Mouse (Mus musculus): ENCODE measurements around the gene Nsun4. TPM values are rescaled to one million over a fixed set of nuclear protein-coding genes. Genes with fewer than 3 reads are reported as not detected.
A peak's percentile ranks its signal among the peaks of the same experiment; 100 is the strongest.

The Nsun4 gene
- polyA plus RNA-seq, 1 experiment, result 23.7 TPM

- no peaks in the 10 kb centered on the region for H3K27me3 ChIP-seq (ENCODE audit: control insufficient read depth, insufficient read depth, insufficient read length)
- peak within 1 kb of the TSS; percentile 71 for H3K4me3 ChIP-seq
Observed at GRCm38 (mm10) chr4:116074861-116075620, 21.4 kb upstream of the Nsun4 start, which contains the start of the genes Uqcrh and Lrrc41. TSS of gene Uqcrh (minus strand) at chr4:116075071. TSS of gene Lrrc41 (plus strand) at chr4:116075269.

GRCm38 (mm10) chr4:116074145-116074675 lies 20.5 kb upstream of the Nsun4 start:
- no peak overlapping the region for H3ac ChIP-seq (ENCODE audit: control insufficient read depth, insufficient read length)
- H3K4me2 ChIP-seq (ENCODE audit: low read depth), result peak overlapping the region; percentile 94
- H3K36me3 ChIP-seq (ENCODE audit: control insufficient read depth, insufficient read depth), result peaks cover 11% of the 10 kb centered on the region
- TF ChIP-seq SRF (IDR thresholded peaks at IDR 0.05; ENCODE audit: control insufficient read depth, insufficient read length, low read depth) (no peak), TCF12 (IDR thresholded peaks at IDR 0.05; ENCODE audit: insufficient read depth, poor library complexity, severe bottlenecking) (no peak), E2F4 (IDR thresholded peaks at IDR 0.05; ENCODE audit: insufficient read depth) (no peak), MAX (IDR thresholded peaks at IDR 0.05; ENCODE audit: low read depth) (no peak), TCF3 (IDR thresholded peaks at IDR 0.05; ENCODE audit: insufficient read length, low read depth) (no peak), CEBPB (IDR thresholded peaks at IDR 0.05; ENCODE audit: insufficient read depth, poor library complexity, severe bottlenecking) (no peak)
- H3K79me2 ChIP-seq (ENCODE audit: control insufficient read depth, insufficient read depth), result peaks cover 84% of the 10 kb centered on the region
- H3K27me3 ChIP-seq (ENCODE audit: control insufficient read depth, insufficient read depth, insufficient read length), result no peaks in the 10 kb centered on the region
- H3K4me3 ChIP-seq, result peak overlapping the region; percentile 71

More at GRCm38 (mm10) chr4:116074861-116075620, 21.4 kb upstream of the Nsun4 start, which contains the start of the genes Uqcrh and Lrrc41:
- TF ChIP-seq POLR2AphosphoS2 (IDR thresholded peaks at IDR 0.05; ENCODE audit: insufficient read length, low read depth) (peak; percentile 82), POLR2A (IDR thresholded peaks at IDR 0.05; ENCODE audit: insufficient read length, low read depth) (peak; percentile 86), SRF (IDR thresholded peaks at IDR 0.05; ENCODE audit: control insufficient read depth, insufficient read length, low read depth) (no peak), TCF3 (IDR thresholded peaks at IDR 0.05; ENCODE audit: insufficient read length, low read depth) (no peak)
- Histone ChIP-seq H3K4me2 (ENCODE audit: low read depth) (peak within 1 kb of the TSS; percentile 94), H3K36me3 (ENCODE audit: control insufficient read depth, insufficient read depth) (peaks cover 6% of the 10 kb centered on the region), H3ac (ENCODE audit: control insufficient read depth, insufficient read length) (peak within 1 kb of the TSS; percentile 80), H3K79me2 (ENCODE audit: control insufficient read depth, insufficient read depth) (peaks cover 87% of the 10 kb centered on the region)

GRCm38 (mm10) chr4:116073146-116073545 lies 19.5 kb upstream of the Nsun4 start:
- peak overlapping the region; percentile 71 for H3K4me3 ChIP-seq
- H3K27me3 ChIP-seq (ENCODE audit: control insufficient read depth, insufficient read depth, insufficient read length), result no peaks in the 10 kb centered on the region
- peak overlapping the region; percentile 94 for H3K4me2 ChIP-seq (ENCODE audit: low read depth)
- H3K36me3 ChIP-seq (ENCODE audit: control insufficient read depth, insufficient read depth), result peaks cover 18% of the 10 kb centered on the region
- H3K79me2 ChIP-seq (ENCODE audit: control insufficient read depth, insufficient read depth), result peaks cover 73% of the 10 kb centered on the region
- H3ac ChIP-seq (ENCODE audit: control insufficient read depth, insufficient read length), result no peak overlapping the region
- no peak for TF ChIP-seq TCF12 (IDR thresholded peaks at IDR 0.05; ENCODE audit: insufficient read depth, poor library complexity, severe bottlenecking)
- TF ChIP-seq MYOG (IDR thresholded peaks at IDR 0.05; ENCODE audit: control insufficient read depth in 1 of 3, insufficient read depth in 1 of 3, insufficient read length in 2 of 3, low read depth in 2 of 3), result no peak
- TF ChIP-seq MAX (IDR thresholded peaks at IDR 0.05; ENCODE audit: low read depth), result no peak
- no peak for TF ChIP-seq REST (IDR thresholded peaks at IDR 0.05; ENCODE audit: insufficient read depth, insufficient read length)
- TF ChIP-seq TCF3 (IDR thresholded peaks at IDR 0.05; ENCODE audit: insufficient read length, low read depth), result no peak
- TF ChIP-seq E2F4 (IDR thresholded peaks at IDR 0.05; ENCODE audit: insufficient read depth), result no peak
- no peak for TF ChIP-seq POLR2AphosphoS2 (IDR thresholded peaks at IDR 0.05; ENCODE audit: insufficient read length, low read depth)
- no peak for TF ChIP-seq USF1 (IDR thresholded peaks at IDR 0.05; ENCODE audit: low read depth)
- TF ChIP-seq CEBPB (IDR thresholded peaks at IDR 0.05; ENCODE audit: insufficient read depth, poor library complexity, severe bottlenecking), result no peak
- no peak for TF ChIP-seq MYOD1 (IDR thresholded peaks at IDR 0.05; ENCODE audit: control insufficient read depth in 1 of 3, insufficient read length in 2 of 3, low read depth in 2 of 3)

- Histone ChIP-seq H3K36me3 (ENCODE audit: control insufficient read depth, insufficient read depth) (peaks cover 26% of the 10 kb centered on the region), H3ac (ENCODE audit: control insufficient read depth, insufficient read length) (no peak overlapping the region), H3K4me3 (no peak overlapping the region), H3K79me2 (ENCODE audit: control insufficient read depth, insufficient read depth) (peaks cover 49% of the 10 kb centered on the region), H3K27me3 (ENCODE audit: control insufficient read depth, insufficient read depth, insufficient read length) (no peaks in the 10 kb centered on the region), H3K4me2 (ENCODE audit: low read depth) (no peak overlapping the region)
- no peak for TF ChIP-seq MAX (IDR thresholded peaks at IDR 0.05; ENCODE audit: low read depth)
- TF ChIP-seq USF1 (IDR thresholded peaks at IDR 0.05; ENCODE audit: low read depth), result no peak
- TF ChIP-seq CEBPB (IDR thresholded peaks at IDR 0.05; ENCODE audit: insufficient read depth, poor library complexity, severe bottlenecking), result no peak
- TF ChIP-seq POLR2A (IDR thresholded peaks at IDR 0.05; ENCODE audit: insufficient read length, low read depth), result no peak
- TF ChIP-seq POLR2AphosphoS2 (IDR thresholded peaks at IDR 0.05; ENCODE audit: insufficient read length, low read depth), result no peak
Observed at GRCm38 (mm10) chr4:116070116-116070515, 16.4 kb upstream of the Nsun4 start.

GRCm38 (mm10) chr4:116063855-116064254 lies 10.2 kb upstream of the Nsun4 start:
- TF ChIP-seq E2F4 (IDR thresholded peaks at IDR 0.05; ENCODE audit: insufficient read depth), result no peak
- no peak for TF ChIP-seq SRF (IDR thresholded peaks at IDR 0.05; ENCODE audit: control insufficient read depth, insufficient read length, low read depth)
- no peak for TF ChIP-seq MAX (IDR thresholded peaks at IDR 0.05; ENCODE audit: low read depth)
- no peak for TF ChIP-seq USF1 (IDR thresholded peaks at IDR 0.05; ENCODE audit: low read depth)
- TF ChIP-seq POLR2A (IDR thresholded peaks at IDR 0.05; ENCODE audit: insufficient read length, low read depth), result no peak
- TF ChIP-seq TCF3 (IDR thresholded peaks at IDR 0.05; ENCODE audit: insufficient read length, low read depth), result no peak
- no peak for TF ChIP-seq TCF12 (IDR thresholded peaks at IDR 0.05; ENCODE audit: insufficient read depth, poor library complexity, severe bottlenecking)
- TF ChIP-seq POLR2AphosphoS2 (IDR thresholded peaks at IDR 0.05; ENCODE audit: insufficient read length, low read depth), result no peak
- TF ChIP-seq MYOG (IDR thresholded peaks at IDR 0.05; ENCODE audit: control insufficient read depth in 1 of 3, insufficient read depth in 1 of 3, insufficient read length in 2 of 3, low read depth in 2 of 3), result no peak
- Histone ChIP-seq H3K27me3 (ENCODE audit: control insufficient read depth, insufficient read depth, insufficient read length) (no peaks in the 10 kb centered on the region), H3K36me3 (ENCODE audit: control insufficient read depth, insufficient read depth) (peaks cover 11% of the 10 kb centered on the region), H3K4me2 (ENCODE audit: low read depth) (no peak overlapping the region), H3K79me2 (ENCODE audit: control insufficient read depth, insufficient read depth) (no peaks in the 10 kb centered on the region), H3ac (ENCODE audit: control insufficient read depth, insufficient read length) (no peak overlapping the region), H3K4me3 (no peak overlapping the region)
